Mouse (Mus musculus) lung, postnatal 0 days (tissue): ENCODE measurements at regions not wholly inside any gene's neighbourhood (a gene's known extent, or its start where the extent isn't known, plus 50 kb on each side); places are given as distances from the start of the nearest gene placed in this dataset.

Source experiments
- ATAC-seq: fragments of 200-750 bp; cut with Nextera tagmentation; 2 replicates; pipeline ENCODE4 v1.8.0; 2017; ENCODE audit warnings: moderate library complexity
- DNase-seq: peaks from one replicate; pipeline ENCODE4 v3.0.0-alpha.2; 2016; ENCODE audit warnings: low spot score
- H3K27ac ChIP-seq: fragments of 300-500 bp; sonication (generic); 2 replicates; pipeline ENCODE4 v1.5.1; 2014; ENCODE audit warnings: antibody characterized with exemption, mild to moderate bottlenecking, low read length, mixed read lengths
- H3K27me3 ChIP-seq: fragments of 300-500 bp; sonication (generic); replicated peaks from 2 replicates; pipeline ENCODE4 v1.6.1; 2014; ENCODE audit warnings: low read length, mixed read lengths; ENCODE audit not compliant: insufficient read depth
- H3K36me3 ChIP-seq: fragments of 300-500 bp; sonication (generic); 2 replicates; pipeline ENCODE4 v1.6.1; 2014; ENCODE audit warnings: low read length, mixed read lengths; ENCODE audit not compliant: insufficient read depth
- H3K4me1 ChIP-seq: fragments of 300-500 bp; sonication (generic); 2 replicates; pipeline ENCODE4 v1.6.1; 2014; ENCODE audit warnings: antibody characterized with exemption, low read depth, low read length, mixed read lengths; ENCODE audit not compliant: insufficient read depth
- H3K4me2 ChIP-seq: fragments of 300-500 bp; sonication (generic); replicated peaks from 2 replicates; pipeline ENCODE4 v1.6.1; 2014; ENCODE audit warnings: low read depth, mild to moderate bottlenecking, low read length, moderate library complexity, mixed read lengths
- H3K4me3 ChIP-seq: fragments of 300-500 bp; sonication (generic); 2 replicates; pipeline ENCODE4 v1.5.1; 2014; ENCODE audit warnings: low read depth, low read length
- H3K9ac ChIP-seq: fragments of 300-500 bp; sonication (generic); replicated peaks from 2 replicates; pipeline ENCODE4 v1.6.1; 2014; ENCODE audit warnings: low read depth, mild to moderate bottlenecking
- H3K9me3 ChIP-seq: fragments of 300-500 bp; sonication (generic); 2 replicates; pipeline ENCODE4 v1.6.1; 2016; ENCODE audit warnings: low read length, mixed read lengths
- CTCF ChIP-seq: IDR thresholded peaks from 2 replicates; pipeline ENCODE4 v1.5.1; 2016; ENCODE audit warnings: antibody characterized with exemption, mild to moderate bottlenecking
- EP300 ChIP-seq: IDR thresholded peaks from 2 replicates; pipeline ENCODE4 v1.6.1; 2016; ENCODE audit warnings: antibody characterized with exemption, mild to moderate bottlenecking, control low read depth
- WGBS: fragments of 180-500 bp; shearing (Covaris S2); extraction: QIAGEN DNeasy Blood & Tissue Kit; methylation state at CpG from one replicate; pipeline ENCODE4 v1.1.7; 2014; 5-methylcytosine and 5-hydroxymethylcytosine counted together

- H3K36me3 ChIP-seq, result no peaks in the 10 kb centered on the region
- WGBS, result 36% methylated on average over 1 of the region's 1 CpGs
- no peaks in the 10 kb centered on the region for H3K27me3 ChIP-seq
- no peak overlapping the region for H3K4me3 ChIP-seq
- H3K4me2 ChIP-seq, result no peak overlapping the region
- DNase-seq (no peak), ATAC-seq (no peak)
- no peaks in the 10 kb centered on the region for H3K4me1 ChIP-seq
- H3K9me3 ChIP-seq, result no peaks in the 10 kb centered on the region
- no peak for TF ChIP-seq EP300
- TF ChIP-seq CTCF, result no peak
- no peak overlapping the region for H3K27ac ChIP-seq
- H3K9ac ChIP-seq, result no peak overlapping the region
These were observed 314.5 kb downstream of the Cenpc1 start for GRCm38 (mm10) chr5:85750893-85751292.

GRCm38 (mm10) chr5:85729613-85730012 is 335.8 kb downstream of the Cenpc1 start:
- Histone ChIP-seq H3K36me3 (no peaks in the 10 kb centered on the region), H3K4me2 (no peak overlapping the region), H3K4me1 (no peaks in the 10 kb centered on the region), H3K4me3 (no peak overlapping the region), H3K27ac (no peak overlapping the region), H3K9me3 (no peaks in the 10 kb centered on the region), H3K9ac (no peak overlapping the region), H3K27me3 (no peaks in the 10 kb centered on the region)
- no peak for DNase-seq
- WGBS, result 78% methylated on average over 3 of the region's 3 CpGs
- ATAC-seq, result no peak
- TF ChIP-seq CTCF, result no peak
- TF ChIP-seq EP300, result no peak

GRCm38 (mm10) chr5:85707345-85707744 is 358.0 kb downstream of the Cenpc1 start:
- 85% methylated on average over 9 of the region's 9 CpGs for WGBS
- H3K9ac ChIP-seq, result no peak overlapping the region
- H3K4me1 ChIP-seq, result no peaks in the 10 kb centered on the region
- no peaks in the 10 kb centered on the region for H3K27me3 ChIP-seq
- H3K4me2 ChIP-seq, result no peak overlapping the region
- ATAC-seq (no peak), DNase-seq (no peak)
- no peaks in the 10 kb centered on the region for H3K36me3 ChIP-seq
- H3K4me3 ChIP-seq, result no peak overlapping the region
- H3K9me3 ChIP-seq, result no peaks in the 10 kb centered on the region
- TF ChIP-seq EP300 (no peak), CTCF (no peak)
- no peak overlapping the region for H3K27ac ChIP-seq

GRCm38 (mm10) chr5:85706598-85706997 is 358.8 kb downstream of the Cenpc1 start:
- no peak overlapping the region for H3K9ac ChIP-seq
- H3K27ac ChIP-seq, result no peak overlapping the region
- ATAC-seq, result no peak
- DNase-seq, result no peak
- H3K4me2 ChIP-seq, result no peak overlapping the region
- no peaks in the 10 kb centered on the region for H3K9me3 ChIP-seq
- H3K4me1 ChIP-seq, result no peaks in the 10 kb centered on the region
- no peaks in the 10 kb centered on the region for H3K27me3 ChIP-seq
- H3K36me3 ChIP-seq, result no peaks in the 10 kb centered on the region
- no peak overlapping the region for H3K4me3 ChIP-seq
- TF ChIP-seq CTCF (no peak), EP300 (no peak)
- WGBS, result 66% methylated on average over 1 of the region's 1 CpGs

- TF ChIP-seq EP300, result no peak
- TF ChIP-seq CTCF, result no peak
- ATAC-seq (no peak), DNase-seq (no peak)
- H3K27ac ChIP-seq, result no peak overlapping the region
- WGBS, result 50% methylated on average over 3 of the region's 3 CpGs
- no peaks in the 10 kb centered on the region for H3K4me1 ChIP-seq
- H3K9me3 ChIP-seq, result no peaks in the 10 kb centered on the region
- no peak overlapping the region for H3K4me3 ChIP-seq
- H3K9ac ChIP-seq, result no peak overlapping the region
- no peak overlapping the region for H3K4me2 ChIP-seq
- no peaks in the 10 kb centered on the region for H3K36me3 ChIP-seq
- H3K27me3 ChIP-seq, result no peaks in the 10 kb centered on the region
These were observed 359.3 kb downstream of the Cenpc1 start for GRCm38 (mm10) chr5:85706084-85706483.

- Histone ChIP-seq H3K27me3 (no peaks in the 10 kb centered on the region), H3K4me1 (no peaks in the 10 kb centered on the region), H3K4me2 (no peak overlapping the region), H3K9me3 (no peaks in the 10 kb centered on the region), H3K27ac (no peak overlapping the region), H3K9ac (no peak overlapping the region), H3K4me3 (no peak overlapping the region), H3K36me3 (no peaks in the 10 kb centered on the region)
- WGBS, result 81% methylated on average over 4 of the region's 4 CpGs
- no peak for DNase-seq
- TF ChIP-seq EP300 (no peak), CTCF (no peak)
- no peak for ATAC-seq
These were observed 387.5 kb downstream of the Cenpc1 start for GRCm38 (mm10) chr5:85677872-85678271.

- DNase-seq (no peak), ATAC-seq (no peak)
- no peak overlapping the region for H3K4me3 ChIP-seq
- H3K27ac ChIP-seq, result no peak overlapping the region
- H3K9ac ChIP-seq, result no peak overlapping the region
- no peak for TF ChIP-seq EP300
- TF ChIP-seq CTCF, result no peak
- no peaks in the 10 kb centered on the region for H3K36me3 ChIP-seq
- 47% methylated on average over 1 of the region's 1 CpGs for WGBS
- H3K9me3 ChIP-seq, result no peaks in the 10 kb centered on the region
- H3K4me1 ChIP-seq, result no peaks in the 10 kb centered on the region
- no peak overlapping the region for H3K4me2 ChIP-seq
- H3K27me3 ChIP-seq, result no peaks in the 10 kb centered on the region
These were observed 394.3 kb downstream of the Cenpc1 start for GRCm38 (mm10) chr5:85671121-85671520.
